Mouse (Mus musculus) MEL (cell line): ENCODE results near the gene Ryr1.

Source experiments
- CTCF ChIP-seq, 3 experiments: IDR thresholded peaks in 2 of 3; conservative IDR thresholded peaks in 1 of 3; 2 replicates each; pipeline ENCODE4 v1.5.1; 2011 to 2012; ENCODE audit warnings: low read length in 3 of 3, low read depth in 2 of 3, mild to moderate bottlenecking in 2 of 3, improper control_type of control experiment in 1 of 3, inconsistent platforms in 1 of 3, mixed read lengths in 1 of 3, moderate library complexity in 1 of 3; ENCODE audit not compliant: control insufficient read depth in 1 of 3, insufficient read depth in 1 of 3, poor library complexity in 1 of 3, severe bottlenecking in 1 of 3
- EP300 ChIP-seq, 2 experiments: IDR thresholded peaks; 2 replicates each; pipeline ENCODE4 v1.6.1; 2011; ENCODE audit warnings: improper control_type of control experiment in 2 of 2, low read length in 2 of 2, low read depth in 1 of 2, mild to moderate bottlenecking in 1 of 2
- ETS1 ChIP-seq: IDR thresholded peaks from 2 replicates; pipeline ENCODE4 v1.6.1; 2012; ENCODE audit warnings: low read depth, mild to moderate bottlenecking, inconsistent platforms, low read length, improper control_type of control experiment, moderate library complexity
- NRF1 ChIP-seq: IDR thresholded peaks from 2 replicates; pipeline ENCODE4 v1.6.1; 2014; ENCODE audit warnings: low read depth, mild to moderate bottlenecking, inconsistent platforms, low read length, improper control_type of control experiment, moderate library complexity; ENCODE audit not compliant: poor library complexity, insufficient read depth, severe bottlenecking
- POLR2AphosphoS2 ChIP-seq: IDR thresholded peaks from 2 replicates; pipeline ENCODE4 v1.6.1; 2011; ENCODE audit warnings: low read length, improper control_type of control experiment
- SMC3 ChIP-seq: IDR thresholded peaks from 2 replicates; pipeline ENCODE4 v1.6.1; 2011; ENCODE audit warnings: low read depth, low read length, improper control_type of control experiment
- TCF12 ChIP-seq: IDR thresholded peaks from 2 replicates; pipeline ENCODE4 v1.6.1; 2014; ENCODE audit warnings: low read depth, mild to moderate bottlenecking, inconsistent platforms, low read length, improper control_type of control experiment, moderate library complexity
- ZC3H11A ChIP-seq: IDR thresholded peaks from 2 replicates; pipeline ENCODE4 v1.6.1; 2012; ENCODE audit warnings: low read depth, mild to moderate bottlenecking, inconsistent platforms, low read length, improper control_type of control experiment
- ZMIZ1 ChIP-seq: IDR thresholded peaks from 2 replicates; pipeline ENCODE4 v1.6.1; 2012; ENCODE audit warnings: low read depth, mild to moderate bottlenecking, inconsistent platforms, low read length, improper control_type of control experiment, moderate library complexity

GRCm38 (mm10) chr7:29008171-29008570 is 116.8 kb downstream of the Ryr1 start:
- TF ChIP-seq ZMIZ1 (no peak), TCF12 (no peak), EP300 (IDR thresholded peaks at IDR 0.05; ENCODE audit: low read depth in 1 of 2, low read length in 2 of 2) (no peak), POLR2AphosphoS2 (no peak), SMC3 (no peak), ETS1 (no peak), CTCF (IDR thresholded peaks at IDR 0.05 in 2 of 3, conservative IDR thresholded peaks at IDR 0.05 in 1 of 3; ENCODE audit: control insufficient read depth in 1 of 3, insufficient read depth in 1 of 3, low read depth in 2 of 3, low read length in 3 of 3, poor library complexity in 1 of 3, severe bottlenecking in 1 of 3) (no peak), ZC3H11A (no peak), NRF1 (no peak)
